Mouse (Mus musculus): ENCODE measurements around the gene Ppp3ca. TPM values are rescaled to one million over a fixed set of nuclear protein-coding genes. Genes with fewer than 3 reads are reported as not detected.

The Ppp3ca gene
- polyA plus RNA-seq, 1 experiment = 29.4 TPM

DNA sequence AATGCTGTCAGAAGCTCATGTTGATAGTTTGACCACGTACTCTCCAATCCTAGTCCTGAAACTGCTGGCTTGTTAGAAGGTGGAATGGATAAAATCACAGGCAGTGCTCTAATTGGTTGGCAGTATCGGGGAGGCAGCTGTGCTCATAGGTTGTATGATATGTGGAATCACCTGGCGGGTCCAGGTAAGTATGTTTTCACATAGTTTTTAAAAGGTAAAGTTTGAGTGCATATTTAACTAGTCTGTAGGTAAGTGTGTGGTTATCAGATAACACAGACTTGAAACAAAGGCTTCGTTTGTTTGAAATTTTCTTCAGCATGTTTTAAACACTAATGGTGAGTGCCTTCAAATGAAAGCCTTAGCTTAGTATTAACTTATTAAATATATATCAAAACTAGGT lies 136.0 kb downstream of the Ppp3ca start:
- H3K4me1 ChIP-seq (ENCODE audit: control insufficient read depth, insufficient read depth, low read length) = no peaks in the 10 kb centered on the region
- H3K9me3 ChIP-seq (replicated peaks; ENCODE audit: control insufficient read depth, insufficient read depth, low read length, poor library complexity, severe bottlenecking) = no peaks in the 10 kb centered on the region
- no peaks in the 10 kb centered on the region for H3K27me3 ChIP-seq (ENCODE audit: control insufficient read depth, insufficient read depth, low read length, poor library complexity, severe bottlenecking)
- no peaks in the 10 kb centered on the region for H3K36me3 ChIP-seq (ENCODE audit: control insufficient read depth, insufficient read depth, low read length, poor library complexity, severe bottlenecking)
- no peak overlapping the region for H3K9ac ChIP-seq (ENCODE audit: low read depth, poor library complexity, severe bottlenecking)
- TF ChIP-seq EP300 (IDR thresholded peaks at IDR 0.05; ENCODE audit: insufficient read depth, low read depth, low read length) = no peak
- TF ChIP-seq CTCF (IDR thresholded peaks at IDR 0.05; ENCODE audit: low read depth, low read length) = no peak
- TF ChIP-seq POLR2A (IDR thresholded peaks at IDR 0.05; ENCODE audit: insufficient read depth, low read length) = no peak
- no peak overlapping the region for H3K4me3 ChIP-seq (ENCODE audit: low read depth, low read length)
- no peak overlapping the region for H3K27ac ChIP-seq (ENCODE audit: insufficient read depth, low read length)

GRCm38 (mm10) chr3:136810271-136810670 lies 140.3 kb downstream of the Ppp3ca start:
- no peak overlapping the region for H3K4me3 ChIP-seq (ENCODE audit: low read depth, low read length)
- no peaks in the 10 kb centered on the region for H3K9me3 ChIP-seq (replicated peaks; ENCODE audit: control insufficient read depth, insufficient read depth, low read length, poor library complexity, severe bottlenecking)
- no peaks in the 10 kb centered on the region for H3K36me3 ChIP-seq (ENCODE audit: control insufficient read depth, insufficient read depth, low read length, poor library complexity, severe bottlenecking)
- TF ChIP-seq POLR2A (IDR thresholded peaks at IDR 0.05; ENCODE audit: insufficient read depth, low read length) (no peak), CTCF (IDR thresholded peaks at IDR 0.05; ENCODE audit: low read depth, low read length) (no peak), EP300 (IDR thresholded peaks at IDR 0.05; ENCODE audit: insufficient read depth, low read depth, low read length) (no peak)
- no peaks in the 10 kb centered on the region for H3K4me1 ChIP-seq (ENCODE audit: control insufficient read depth, insufficient read depth, low read length)
- H3K27me3 ChIP-seq (ENCODE audit: control insufficient read depth, insufficient read depth, low read length, poor library complexity, severe bottlenecking) = no peaks in the 10 kb centered on the region
- H3K27ac ChIP-seq (ENCODE audit: insufficient read depth, low read length) = no peak overlapping the region
- no peak overlapping the region for H3K9ac ChIP-seq (ENCODE audit: low read depth, poor library complexity, severe bottlenecking)

DNA sequence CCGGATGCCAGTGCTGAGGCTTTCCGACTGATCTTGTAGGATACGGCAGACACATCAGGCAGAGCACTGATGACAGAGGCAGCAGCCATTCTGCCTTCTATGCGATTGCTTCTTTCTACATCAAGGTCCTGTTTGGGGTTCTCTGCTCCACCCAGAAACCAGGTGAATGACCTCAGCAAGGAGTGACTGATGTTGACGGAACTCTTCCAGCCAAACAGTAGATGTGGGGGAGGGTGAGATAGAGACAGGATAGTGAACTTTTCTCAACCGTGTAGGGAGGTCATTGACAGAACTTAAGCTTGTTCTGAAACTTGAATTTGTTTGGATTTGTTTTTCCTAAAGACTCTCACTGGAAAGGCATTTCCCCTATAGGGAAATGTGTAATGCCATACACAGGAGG lies 142.2 kb downstream of the Ppp3ca start:
- Histone ChIP-seq H3K4me1 (ENCODE audit: control insufficient read depth, insufficient read depth, low read length) (no peaks in the 10 kb centered on the region), H3K4me3 (ENCODE audit: low read depth, low read length) (no peak overlapping the region), H3K9me3 (replicated peaks; ENCODE audit: control insufficient read depth, insufficient read depth, low read length, poor library complexity, severe bottlenecking) (no peaks in the 10 kb centered on the region), H3K27ac (ENCODE audit: insufficient read depth, low read length) (no peak overlapping the region), H3K36me3 (ENCODE audit: control insufficient read depth, insufficient read depth, low read length, poor library complexity, severe bottlenecking) (no peaks in the 10 kb centered on the region), H3K27me3 (ENCODE audit: control insufficient read depth, insufficient read depth, low read length, poor library complexity, severe bottlenecking) (no peaks in the 10 kb centered on the region), H3K9ac (ENCODE audit: low read depth, poor library complexity, severe bottlenecking) (no peak overlapping the region)
- no peak for TF ChIP-seq POLR2A (IDR thresholded peaks at IDR 0.05; ENCODE audit: insufficient read depth, low read length)

DNA sequence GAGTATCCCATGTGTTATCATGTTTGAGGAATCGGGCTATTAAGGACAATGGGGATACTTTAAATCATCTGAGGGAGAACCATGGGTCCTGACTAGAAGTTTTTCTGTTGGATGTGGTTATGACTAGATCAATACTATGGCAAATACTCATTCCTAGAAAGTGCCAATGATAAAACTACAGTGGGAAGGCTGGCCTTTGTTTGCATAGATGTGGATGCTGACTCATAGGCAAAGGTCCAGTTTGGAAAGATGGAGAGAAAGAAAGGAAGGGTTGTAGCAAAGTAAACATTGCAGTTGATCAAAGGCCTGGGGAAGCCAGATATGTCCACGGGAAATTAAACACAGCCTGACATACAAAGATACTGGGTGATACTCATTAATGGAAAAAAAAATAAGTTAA lies 142.9 kb downstream of the Ppp3ca start:
- H3K4me3 ChIP-seq (ENCODE audit: low read depth, low read length) = no peak overlapping the region
- no peak overlapping the region for H3K27ac ChIP-seq (ENCODE audit: insufficient read depth, low read length)
- H3K4me1 ChIP-seq (ENCODE audit: control insufficient read depth, insufficient read depth, low read length) = no peaks in the 10 kb centered on the region
- H3K36me3 ChIP-seq (ENCODE audit: control insufficient read depth, insufficient read depth, low read length, poor library complexity, severe bottlenecking) = no peaks in the 10 kb centered on the region
- H3K9me3 ChIP-seq (replicated peaks; ENCODE audit: control insufficient read depth, insufficient read depth, low read length, poor library complexity, severe bottlenecking) = no peaks in the 10 kb centered on the region
- no peak overlapping the region for H3K9ac ChIP-seq (ENCODE audit: low read depth, poor library complexity, severe bottlenecking)
- TF ChIP-seq EP300 (IDR thresholded peaks at IDR 0.05; ENCODE audit: insufficient read depth, low read depth, low read length) = no peak
- TF ChIP-seq POLR2A (IDR thresholded peaks at IDR 0.05; ENCODE audit: insufficient read depth, low read length) = no peak
- no peak for TF ChIP-seq CTCF (IDR thresholded peaks at IDR 0.05; ENCODE audit: low read depth, low read length)
- no peaks in the 10 kb centered on the region for H3K27me3 ChIP-seq (ENCODE audit: control insufficient read depth, insufficient read depth, low read length, poor library complexity, severe bottlenecking)

DNA sequence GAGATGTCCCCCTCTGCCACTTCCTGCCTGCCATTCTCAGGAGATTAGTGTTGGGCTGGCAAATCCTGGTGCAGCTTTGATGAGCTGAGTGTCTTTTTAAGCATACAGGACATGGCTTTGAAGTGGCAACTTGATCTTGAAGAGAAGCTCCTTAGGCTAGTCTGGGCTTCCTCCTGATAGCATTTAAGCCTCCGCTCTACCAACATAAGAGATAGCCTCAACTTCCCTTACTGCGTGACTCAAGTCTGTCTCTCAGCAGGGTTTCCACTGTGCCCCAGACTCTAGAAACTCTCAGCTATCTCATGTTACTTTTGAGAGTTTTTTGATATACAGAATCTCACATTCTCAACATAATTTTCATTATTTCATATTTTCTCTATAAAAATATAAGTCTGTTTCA lies 144.0 kb downstream of the Ppp3ca start:
- no peak overlapping the region for H3K27ac ChIP-seq (ENCODE audit: insufficient read depth, low read length)
- no peak overlapping the region for H3K4me3 ChIP-seq (ENCODE audit: low read depth, low read length)
- H3K27me3 ChIP-seq (ENCODE audit: control insufficient read depth, insufficient read depth, low read length, poor library complexity, severe bottlenecking) = no peaks in the 10 kb centered on the region
- TF ChIP-seq EP300 (IDR thresholded peaks at IDR 0.05; ENCODE audit: insufficient read depth, low read depth, low read length) (no peak), POLR2A (IDR thresholded peaks at IDR 0.05; ENCODE audit: insufficient read depth, low read length) (no peak), CTCF (IDR thresholded peaks at IDR 0.05; ENCODE audit: low read depth, low read length) (no peak)
- no peaks in the 10 kb centered on the region for H3K4me1 ChIP-seq (ENCODE audit: control insufficient read depth, insufficient read depth, low read length)
- no peaks in the 10 kb centered on the region for H3K36me3 ChIP-seq (ENCODE audit: control insufficient read depth, insufficient read depth, low read length, poor library complexity, severe bottlenecking)
- no peak overlapping the region for H3K9ac ChIP-seq (ENCODE audit: low read depth, poor library complexity, severe bottlenecking)
- no peaks in the 10 kb centered on the region for H3K9me3 ChIP-seq (replicated peaks; ENCODE audit: control insufficient read depth, insufficient read depth, low read length, poor library complexity, severe bottlenecking)

DNA sequence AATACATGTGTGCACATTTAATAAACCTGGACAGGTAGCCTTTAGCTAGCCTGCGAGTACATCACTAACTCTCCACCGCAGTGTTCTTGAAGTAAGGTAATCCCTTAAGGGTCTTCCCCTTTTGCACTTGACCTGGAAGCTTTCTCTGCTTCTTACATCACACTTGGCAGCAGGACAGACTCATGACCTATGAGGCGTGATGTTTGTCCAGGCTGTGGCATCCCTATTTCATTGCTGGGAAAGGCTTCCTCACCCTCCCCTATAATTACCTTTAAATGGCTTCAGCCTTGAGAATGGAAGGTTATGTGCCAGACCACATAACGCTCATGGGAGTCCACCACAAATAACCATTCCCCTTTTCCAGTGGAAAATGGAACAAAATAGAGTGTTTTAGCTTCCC lies 145.0 kb downstream of the Ppp3ca start:
- Histone ChIP-seq H3K4me1 (ENCODE audit: control insufficient read depth, insufficient read depth, low read length) (no peaks in the 10 kb centered on the region), H3K36me3 (ENCODE audit: control insufficient read depth, insufficient read depth, low read length, poor library complexity, severe bottlenecking) (no peaks in the 10 kb centered on the region)
- TF ChIP-seq POLR2A (IDR thresholded peaks at IDR 0.05; ENCODE audit: insufficient read depth, low read length) (no peak), EP300 (IDR thresholded peaks at IDR 0.05; ENCODE audit: insufficient read depth, low read depth, low read length) (no peak), CTCF (IDR thresholded peaks at IDR 0.05; ENCODE audit: low read depth, low read length) (no peak)

More for the DNA sequence above, 145.0 kb downstream of the Ppp3ca start:
- H3K4me3 ChIP-seq (ENCODE audit: low read depth, low read length) = no peak overlapping the region
- no peak overlapping the region for H3K27ac ChIP-seq (ENCODE audit: insufficient read depth, low read length)
- no peak overlapping the region for H3K9ac ChIP-seq (ENCODE audit: low read depth, poor library complexity, severe bottlenecking)
- no peaks in the 10 kb centered on the region for H3K27me3 ChIP-seq (ENCODE audit: control insufficient read depth, insufficient read depth, low read length, poor library complexity, severe bottlenecking)
- no peaks in the 10 kb centered on the region for H3K9me3 ChIP-seq (replicated peaks; ENCODE audit: control insufficient read depth, insufficient read depth, low read length, poor library complexity, severe bottlenecking)

Data from ES-Bruce4 (cell line).